Mouse (Mus musculus): ENCODE results near the gene Fry. TPM values are rescaled to one million over a fixed set of nuclear protein-coding genes. Genes with fewer than 3 reads are reported as not detected.
A peak's percentile ranks its signal among the peaks of the same experiment; 100 is the strongest.

Gene Fry
- polyA plus RNA-seq, 1 experiment, result 2.1 TPM

- H3K36me3 ChIP-seq (ENCODE audit: control insufficient read depth, insufficient read depth), result no peaks in the 10 kb centered on the region
- TF ChIP-seq POLR2A (IDR thresholded peaks at IDR 0.05; ENCODE audit: insufficient read length, low read depth), result no peak
- TF ChIP-seq SRF (IDR thresholded peaks at IDR 0.05; ENCODE audit: control insufficient read depth, insufficient read length, low read depth), result no peak
- TF ChIP-seq REST (IDR thresholded peaks at IDR 0.05; ENCODE audit: insufficient read depth, insufficient read length), result no peak
- TF ChIP-seq E2F4 (IDR thresholded peaks at IDR 0.05; ENCODE audit: insufficient read depth), result no peak
- TF ChIP-seq MYOD1 (IDR thresholded peaks at IDR 0.05; ENCODE audit: control insufficient read depth in 1 of 3, insufficient read length in 2 of 3, low read depth in 2 of 3), result no peak
- TF ChIP-seq TCF3 (IDR thresholded peaks at IDR 0.05; ENCODE audit: insufficient read length, low read depth), result no peak
- TF ChIP-seq POLR2AphosphoS2 (IDR thresholded peaks at IDR 0.05; ENCODE audit: insufficient read length, low read depth), result no peak
- TF ChIP-seq CEBPB (IDR thresholded peaks at IDR 0.05; ENCODE audit: insufficient read depth, poor library complexity, severe bottlenecking), result no peak
- TF ChIP-seq MAX (IDR thresholded peaks at IDR 0.05; ENCODE audit: low read depth), result no peak
- no peak for TF ChIP-seq MYOG (IDR thresholded peaks at IDR 0.05; ENCODE audit: control insufficient read depth in 1 of 3, insufficient read depth in 1 of 3, insufficient read length in 2 of 3, low read depth in 2 of 3)
- no peak for TF ChIP-seq USF1 (IDR thresholded peaks at IDR 0.05; ENCODE audit: low read depth)
- TF ChIP-seq TCF12 (IDR thresholded peaks at IDR 0.05; ENCODE audit: insufficient read depth, poor library complexity, severe bottlenecking), result no peak
- H3K79me2 ChIP-seq (ENCODE audit: control insufficient read depth, insufficient read depth), result no peaks in the 10 kb centered on the region
- peak overlapping the region; percentile 57 for H3K4me2 ChIP-seq (ENCODE audit: low read depth)
- H3K27me3 ChIP-seq (ENCODE audit: control insufficient read depth, insufficient read depth, insufficient read length), result no peaks in the 10 kb centered on the region
- H3K4me3 ChIP-seq, result no peak overlapping the region
- H3ac ChIP-seq (ENCODE audit: control insufficient read depth, insufficient read length), result no peak overlapping the region
Observed at GRCm38 (mm10) chr5:150333328-150333731, 214.9 kb downstream of the Fry start.

- H3K36me3 ChIP-seq (ENCODE audit: control insufficient read depth, insufficient read depth), result no peaks in the 10 kb centered on the region
- no peak overlapping the region for H3K4me2 ChIP-seq (ENCODE audit: low read depth)
- no peak overlapping the region for H3ac ChIP-seq (ENCODE audit: control insufficient read depth, insufficient read length)
- H3K4me3 ChIP-seq, result no peak overlapping the region
- H3K79me2 ChIP-seq (ENCODE audit: control insufficient read depth, insufficient read depth), result no peaks in the 10 kb centered on the region
- no peaks in the 10 kb centered on the region for H3K27me3 ChIP-seq (ENCODE audit: control insufficient read depth, insufficient read depth, insufficient read length)
- no peak for TF ChIP-seq E2F4 (IDR thresholded peaks at IDR 0.05; ENCODE audit: insufficient read depth)
- TF ChIP-seq CEBPB (IDR thresholded peaks at IDR 0.05; ENCODE audit: insufficient read depth, poor library complexity, severe bottlenecking), result no peak
- TF ChIP-seq SRF (IDR thresholded peaks at IDR 0.05; ENCODE audit: control insufficient read depth, insufficient read length, low read depth), result no peak
- no peak for TF ChIP-seq TCF12 (IDR thresholded peaks at IDR 0.05; ENCODE audit: insufficient read depth, poor library complexity, severe bottlenecking)
- no peak for TF ChIP-seq TCF3 (IDR thresholded peaks at IDR 0.05; ENCODE audit: insufficient read length, low read depth)
- no peak for TF ChIP-seq MYOD1 (IDR thresholded peaks at IDR 0.05; ENCODE audit: control insufficient read depth in 1 of 3, insufficient read length in 2 of 3, low read depth in 2 of 3)
- TF ChIP-seq MAX (IDR thresholded peaks at IDR 0.05; ENCODE audit: low read depth), result no peak
- TF ChIP-seq MYOG (IDR thresholded peaks at IDR 0.05; ENCODE audit: control insufficient read depth in 1 of 3, insufficient read depth in 1 of 3, insufficient read length in 2 of 3, low read depth in 2 of 3), result no peak
- no peak for TF ChIP-seq REST (IDR thresholded peaks at IDR 0.05; ENCODE audit: insufficient read depth, insufficient read length)
Observed at GRCm38 (mm10) chr5:150336451-150336850, 218.0 kb downstream of the Fry start.

GRCm38 (mm10) chr5:150337696-150338095, 219.3 kb downstream of the Fry start:
- H3ac ChIP-seq (ENCODE audit: control insufficient read depth, insufficient read length), result no peak overlapping the region
- TF ChIP-seq CEBPB (IDR thresholded peaks at IDR 0.05; ENCODE audit: insufficient read depth, poor library complexity, severe bottlenecking) (no peak), POLR2A (IDR thresholded peaks at IDR 0.05; ENCODE audit: insufficient read length, low read depth) (no peak), MAX (IDR thresholded peaks at IDR 0.05; ENCODE audit: low read depth) (no peak), TCF3 (IDR thresholded peaks at IDR 0.05; ENCODE audit: insufficient read length, low read depth) (no peak), E2F4 (IDR thresholded peaks at IDR 0.05; ENCODE audit: insufficient read depth) (no peak), MYOD1 (IDR thresholded peaks at IDR 0.05; ENCODE audit: control insufficient read depth in 1 of 3, insufficient read length in 2 of 3, low read depth in 2 of 3) (no peak), USF1 (IDR thresholded peaks at IDR 0.05; ENCODE audit: low read depth) (no peak), POLR2AphosphoS2 (IDR thresholded peaks at IDR 0.05; ENCODE audit: insufficient read length, low read depth) (no peak), REST (IDR thresholded peaks at IDR 0.05; ENCODE audit: insufficient read depth, insufficient read length) (no peak), TCF12 (IDR thresholded peaks at IDR 0.05; ENCODE audit: insufficient read depth, poor library complexity, severe bottlenecking) (no peak), SRF (IDR thresholded peaks at IDR 0.05; ENCODE audit: control insufficient read depth, insufficient read length, low read depth) (no peak), MYOG (IDR thresholded peaks at IDR 0.05; ENCODE audit: control insufficient read depth in 1 of 3, insufficient read depth in 1 of 3, insufficient read length in 2 of 3, low read depth in 2 of 3) (no peak)
- H3K4me3 ChIP-seq, result no peak overlapping the region
- no peaks in the 10 kb centered on the region for H3K36me3 ChIP-seq (ENCODE audit: control insufficient read depth, insufficient read depth)
- no peaks in the 10 kb centered on the region for H3K79me2 ChIP-seq (ENCODE audit: control insufficient read depth, insufficient read depth)
- H3K27me3 ChIP-seq (ENCODE audit: control insufficient read depth, insufficient read depth, insufficient read length), result no peaks in the 10 kb centered on the region
- H3K4me2 ChIP-seq (ENCODE audit: low read depth), result no peak overlapping the region

- Histone ChIP-seq H3K36me3 (ENCODE audit: control insufficient read depth, insufficient read depth) (no peaks in the 10 kb centered on the region), H3K4me3 (no peak overlapping the region), H3ac (ENCODE audit: control insufficient read depth, insufficient read length) (no peak overlapping the region), H3K4me2 (ENCODE audit: low read depth) (no peak overlapping the region), H3K79me2 (ENCODE audit: control insufficient read depth, insufficient read depth) (no peaks in the 10 kb centered on the region), H3K27me3 (ENCODE audit: control insufficient read depth, insufficient read depth, insufficient read length) (no peaks in the 10 kb centered on the region)
- peak in 2 of 3 experiments; percentile 74 to 82 for TF ChIP-seq MYOD1 (IDR thresholded peaks at IDR 0.05; ENCODE audit: control insufficient read depth in 1 of 3, insufficient read length in 2 of 3, low read depth in 2 of 3)
- no peak for TF ChIP-seq POLR2AphosphoS2 (IDR thresholded peaks at IDR 0.05; ENCODE audit: insufficient read length, low read depth)
- no peak for TF ChIP-seq CEBPB (IDR thresholded peaks at IDR 0.05; ENCODE audit: insufficient read depth, poor library complexity, severe bottlenecking)
- peak; percentile 26 for TF ChIP-seq TCF12 (IDR thresholded peaks at IDR 0.05; ENCODE audit: insufficient read depth, poor library complexity, severe bottlenecking)
- no peak for TF ChIP-seq POLR2A (IDR thresholded peaks at IDR 0.05; ENCODE audit: insufficient read length, low read depth)
- TF ChIP-seq TCF3 (IDR thresholded peaks at IDR 0.05; ENCODE audit: insufficient read length, low read depth), result no peak
- no peak for TF ChIP-seq MAX (IDR thresholded peaks at IDR 0.05; ENCODE audit: low read depth)
- TF ChIP-seq SRF (IDR thresholded peaks at IDR 0.05; ENCODE audit: control insufficient read depth, insufficient read length, low read depth), result no peak
- TF ChIP-seq REST (IDR thresholded peaks at IDR 0.05; ENCODE audit: insufficient read depth, insufficient read length), result no peak
- TF ChIP-seq MYOG (IDR thresholded peaks at IDR 0.05; ENCODE audit: control insufficient read depth in 1 of 3, insufficient read depth in 1 of 3, insufficient read length in 2 of 3, low read depth in 2 of 3), result peak in 1 of 3 experiments; percentile 44
Observed at GRCm38 (mm10) chr5:150340944-150341343, 222.5 kb downstream of the Fry start.
